Mouse (Mus musculus): ENCODE measurements around the gene Gnb3.

Gnb3 gene

GRCm38 (mm10) chr6:124796200-124796599, 43.9 kb downstream of the Gnb3 start:
- no peak for DNase-seq

- no peak for DNase-seq
These were observed 44.3 kb downstream of the Gnb3 start for GRCm38 (mm10) chr6:124795781-124796180.

GRCm38 (mm10) chr6:124791911-124792310, 48.2 kb downstream of the Gnb3 start:
- DNase-seq = no peak

GRCm38 (mm10) chr6:124790121-124790520, 50.0 kb downstream of the Gnb3 start:
- no peak for DNase-seq

GRCm38 (mm10) chr6:124789519-124789918, 50.6 kb downstream of the Gnb3 start:
- no peak for DNase-seq

- DNase-seq = no peak
These were observed 52.4 kb downstream of the Gnb3 start for GRCm38 (mm10) chr6:124787722-124788121.

- no peak for DNase-seq
These were observed 53.2 kb downstream of the Gnb3 start for GRCm38 (mm10) chr6:124786756-124787420.

Data from thymus, postnatal 4 days (tissue).